Mouse (Mus musculus): Measurements from ENCODE around the gene Josd2.

Gene Josd2

GRCm38 (mm10) chr7:44467811-44468411, at the start of gene Josd2:
Josd2 (plus strand) TSS chr7:44467980.
- DNase-seq: peak; percentile 95 to 98

GRCm38 (mm10) chr7:44427666-44428065, 40.1 kb upstream of the Josd2 start:
- DNase-seq: no peak

GRCm38 (mm10) chr7:44428171-44428950, 39.4 kb upstream of the Josd2 start:
- DNase-seq: no peak

- no peak for DNase-seq
Observed at GRCm38 (mm10) chr7:44428968-44429521, 38.7 kb upstream of the Josd2 start, which contains the start of gene Lrrc4b. Lrrc4b (plus strand) TSS chr7:44429018.

- DNase-seq: no peak
Observed at GRCm38 (mm10) chr7:44429534-44430488, 38.0 kb upstream of the Josd2 start.

GRCm38 (mm10) chr7:44432550-44432949, 35.2 kb upstream of the Josd2 start:
- no peak for DNase-seq

- DNase-seq: peak in 1 of 2 experiments; percentile 15
Observed at GRCm38 (mm10) chr7:44433371-44433770, 34.4 kb upstream of the Josd2 start.

- no peak for DNase-seq
Observed at GRCm38 (mm10) chr7:44434089-44434488, 33.7 kb upstream of the Josd2 start.

GRCm38 (mm10) chr7:44435796-44436195, 32.0 kb upstream of the Josd2 start:
- DNase-seq: no peak

GRCm38 (mm10) chr7:44436267-44436666, 31.5 kb upstream of the Josd2 start:
- no peak for DNase-seq

GRCm38 (mm10) chr7:44437188-44437587, 30.6 kb upstream of the Josd2 start:
- DNase-seq: no peak

- no peak for DNase-seq
Observed at GRCm38 (mm10) chr7:44437933-44438332, 29.8 kb upstream of the Josd2 start.

GRCm38 (mm10) chr7:44439696-44440095, 28.1 kb upstream of the Josd2 start:
- DNase-seq: no peak

GRCm38 (mm10) chr7:44440479-44440878, 27.3 kb upstream of the Josd2 start:
- no peak for DNase-seq

- DNase-seq: no peak
Observed at GRCm38 (mm10) chr7:44441180-44441579, 26.6 kb upstream of the Josd2 start.

GRCm38 (mm10) chr7:44441648-44442109, 26.1 kb upstream of the Josd2 start:
- DNase-seq: no peak

- DNase-seq: no peak
Observed at GRCm38 (mm10) chr7:44442407-44442821, 25.4 kb upstream of the Josd2 start.

- no peak for DNase-seq
Observed at GRCm38 (mm10) chr7:44443268-44444173, 24.3 kb upstream of the Josd2 start.

- no peak for DNase-seq
Observed at GRCm38 (mm10) chr7:44444886-44445527, 22.8 kb upstream of the Josd2 start.

GRCm38 (mm10) chr7:44445528-44445923, 22.3 kb upstream of the Josd2 start:
- no peak for DNase-seq

Measured in kidney, postnatal 25 days (tissue).